ENCODE assay signal across 15 mouse cellular contexts in genomic region chr9:58438071-58438858, GRCm38 (mm10). TPM values are rescaled to one million over a fixed set of nuclear protein-coding genes. Genes with fewer than 3 reads are reported as not detected.
DNase-seq lines count a peak whose midpoint lies in the region; ATAC-seq and TF ChIP-seq lines count a peak whose summit lies in the region.
"Had no signal": no experiment of that assay in that cellular context is flagged by ENCODE, and none has a peak within 500 bp of the region (broad histone marks: within the 10 kb centered on the region; RNA-seq: fewer than 3 reads in every experiment).

No protein-coding gene starts in this region.

- H3K9me3 ChIP-seq in forebrain, embryonic 16.5 days (ENCODE audit: control insufficient read depth, low read length): no peaks in the 10 kb centered on the region
- H3K9me3 ChIP-seq in midbrain, embryonic 16.5 days (replicated peaks; ENCODE audit: control insufficient read depth, low read length, poor library complexity, severe bottlenecking): no peaks in the 10 kb centered on the region
- no peaks in the 10 kb centered on the region for H3K9me3 ChIP-seq in liver, embryonic 11.5 days (ENCODE audit: control insufficient read depth, low read length)
- H3K9me3 ChIP-seq: embryonic facial prominence, embryonic 10.5 days; G1E; limb, embryonic 13.5 days had no signal

- ATAC-seq in forebrain, embryonic 16.5 days: no peak
- no peak for ATAC-seq in midbrain, embryonic 16.5 days
- no peak for ATAC-seq in liver, embryonic 11.5 days (replicated peaks; ENCODE audit: low FRiP score)
- ATAC-seq: inflammation-experienced regulatory T-cells, adult 6 months; liver, postnatal 0 days had no signal

- peak overlapping the region; percentile 84 for H3K27ac ChIP-seq in layer of hippocampus, adult 2 months
- peak overlapping the region; percentile 74 for H3K27ac ChIP-seq in forebrain, embryonic 16.5 days (ENCODE audit: low read length)
- H3K27ac ChIP-seq in midbrain, embryonic 16.5 days (ENCODE audit: low read length): peak overlapping the region; percentile 72
- H3K27ac ChIP-seq in liver, embryonic 11.5 days (ENCODE audit: low read depth, low read length): no peak overlapping the region
- H3K27ac ChIP-seq: embryonic facial prominence, embryonic 10.5 days; heart, adult 2 months; limb, embryonic 13.5 days had no signal

- no peaks in the 10 kb centered on the region for H3K27me3 ChIP-seq in forebrain, embryonic 16.5 days (replicated peaks; ENCODE audit: control insufficient read depth, insufficient read depth, low read length)
- H3K27me3 ChIP-seq in midbrain, embryonic 16.5 days (ENCODE audit: control insufficient read depth, insufficient read depth, low read depth, low read length): no peaks in the 10 kb centered on the region
- no peaks in the 10 kb centered on the region for H3K27me3 ChIP-seq in liver, embryonic 11.5 days (replicated peaks; ENCODE audit: control insufficient read depth, insufficient read depth, low read length)
- H3K27me3 ChIP-seq: limb, embryonic 13.5 days had no signal

- H3K4me1 ChIP-seq in forebrain, embryonic 16.5 days (replicated peaks; ENCODE audit: control insufficient read depth, insufficient read depth, low read length): peaks cover 52% of the 10 kb centered on the region
- peaks cover 28% of the 10 kb centered on the region for H3K4me1 ChIP-seq in midbrain, embryonic 16.5 days (ENCODE audit: control insufficient read depth, insufficient read depth, low read length)
- no peaks in the 10 kb centered on the region for H3K4me1 ChIP-seq in liver, embryonic 11.5 days (replicated peaks; ENCODE audit: control insufficient read depth, insufficient read depth, low read length)

- no peaks in the 10 kb centered on the region for H3K36me3 ChIP-seq in forebrain, embryonic 16.5 days (ENCODE audit: control insufficient read depth, insufficient read depth)
- H3K36me3 ChIP-seq in midbrain, embryonic 16.5 days (ENCODE audit: control insufficient read depth, insufficient read depth, low read length): no peaks in the 10 kb centered on the region
- no peaks in the 10 kb centered on the region for H3K36me3 ChIP-seq in liver, embryonic 11.5 days (ENCODE audit: control insufficient read depth, insufficient read depth, low read length)
- H3K36me3 ChIP-seq: embryonic facial prominence, embryonic 10.5 days; G1E; limb, embryonic 13.5 days had no signal

- no peak for DNase-seq in layer of hippocampus, adult 2 months (ENCODE audit: low spot score in 2 of 2)
- DNase-seq in layer of hippocampus, postnatal 10 days (ENCODE audit: low spot score in 2 of 2): no peak
- DNase-seq in ZHBTc4 (ENCODE audit: low read depth, low spot score) (peak; percentile 18), liver (no peak)
- no peak for DNase-seq in liver, embryonic 11.5 days (ENCODE audit: low spot score)
- DNase-seq: cerebellum, postnatal 14 days; heart, adult 2 months; liver, postnatal 0 days had no signal

- WGBS in forebrain, embryonic 16.5 days: 47% methylated on average over 7 of the region's 7 CpGs
- 65% methylated on average over 7 of the region's 7 CpGs for WGBS in midbrain, embryonic 16.5 days
- WGBS in liver, embryonic 11.5 days: 75% methylated on average over 7 of the region's 7 CpGs

- no peak overlapping the region for H3K4me3 ChIP-seq in layer of hippocampus, adult 2 months
- no peak overlapping the region for H3K4me3 ChIP-seq in forebrain, embryonic 16.5 days (replicated peaks; ENCODE audit: low read length)
- no peak overlapping the region for H3K4me3 ChIP-seq in midbrain, embryonic 16.5 days (ENCODE audit: low read depth, low read length)
- no peak overlapping the region for H3K4me3 ChIP-seq in liver, embryonic 11.5 days (ENCODE audit: low read depth, low read length)
- H3K4me3 ChIP-seq: embryonic facial prominence, embryonic 10.5 days; heart, adult 2 months; limb, embryonic 13.5 days had no signal

- peak overlapping the region; percentile 52 for H3K9ac ChIP-seq in forebrain, embryonic 16.5 days (replicated peaks; ENCODE audit: low read depth, low read length)
- no peak overlapping the region; the same call in 1 of the 2 replicates for H3K9ac ChIP-seq in midbrain, embryonic 16.5 days (ENCODE audit: low read depth, low read length)
- no peak overlapping the region for H3K9ac ChIP-seq in liver, embryonic 11.5 days (ENCODE audit: low read depth, low read length)
- H3K9ac ChIP-seq: limb, embryonic 13.5 days; liver, postnatal 0 days had no signal

- peak overlapping the region; percentile 32; the same call in 1 of the 2 replicates for H3K4me2 ChIP-seq in forebrain, embryonic 16.5 days (ENCODE audit: low read length)
- H3K4me2 ChIP-seq in midbrain, embryonic 16.5 days (ENCODE audit: low read length): no peak overlapping the region
- H3K4me2 ChIP-seq in liver, embryonic 11.5 days: no peak overlapping the region
- H3K4me2 ChIP-seq: limb, embryonic 13.5 days had no signal

- TF ChIP-seq CTCF in layer of hippocampus, adult 2 months (conservative IDR thresholded peaks at IDR 0.05): no peak

RNA-seq across cellular contexts. Expression of gene Insyn1, which starts 50.1 kb away (rescaled TPM):
- 100 to 1,000 TPM; 236 to 254 TPM for total RNA-seq in layer of hippocampus, adult 2 months (2021)
- total RNA-seq in layer of hippocampus, postnatal 10 days (2021): 100 to 1,000 TPM; 145 TPM
- polyA plus RNA-seq in forebrain, embryonic 16.5 days (2015; fragmentation: Nextera tagmentation; extraction: Ambion mirVana): 4.0 and 4.9 TPM in 2 replicates
- 6.7 and 7.2 TPM in 2 replicates for polyA plus RNA-seq in midbrain, embryonic 16.5 days (2015; fragmentation: Nextera tagmentation; extraction: Ambion mirVana)
- polyA plus RNA-seq in liver, embryonic 11.5 days (2014; fragmentation: Nextera tagmentation; extraction: Ambion mirVana): 0.30 and 0.43 TPM in 2 replicates
- total RNA-seq: monocyte, adult 5-6 weeks had no signal
- polyA plus RNA-seq: G1E; inflammation-experienced regulatory T-cells, adult 6 months; liver, postnatal 0 days had no signal
